9 mouse cellular contexts compared by ENCODE assay signal in genomic region chr15:82361459-82362018, GRCm38 (mm10). TPM values are rescaled to one million over a fixed set of nuclear protein-coding genes. Genes with fewer than 3 reads are reported as not detected.
DNase-seq lines count a peak whose midpoint lies in the region; ATAC-seq and TF ChIP-seq lines count a peak whose summit lies in the region.
"Had no signal": no experiment of that assay in that cellular context is flagged by ENCODE, and none has a peak within 500 bp of the region (broad histone marks: within the 10 kb centered on the region; RNA-seq: fewer than 3 reads in every experiment).

No protein-coding gene starts in this region.

- no peaks in the 10 kb centered on the region for H3K27me3 ChIP-seq in heart, adult 2 months (ENCODE audit: control insufficient read depth, insufficient read depth, low read length)
- H3K27me3 ChIP-seq in ES-Bruce4 (ENCODE audit: control insufficient read depth, insufficient read depth, low read length, poor library complexity, severe bottlenecking), result no peaks in the 10 kb centered on the region
- H3K27me3 ChIP-seq: limb, embryonic 15.5 days had no signal

- H3K4me3 ChIP-seq in heart, adult 2 months, result no peak overlapping the region
- no peak overlapping the region for H3K4me3 ChIP-seq in ES-Bruce4 (ENCODE audit: low read depth, low read length)
- H3K4me3 ChIP-seq: limb, embryonic 15.5 days had no signal

- H3K79me2 ChIP-seq in heart, adult 2 months (replicated peaks; ENCODE audit: control insufficient read depth, insufficient read depth, low read length), result no peaks in the 10 kb centered on the region

- H3K9me3 ChIP-seq in ES-Bruce4 (replicated peaks; ENCODE audit: control insufficient read depth, insufficient read depth, low read length, poor library complexity, severe bottlenecking), result no peaks in the 10 kb centered on the region
- H3K9me3 ChIP-seq: limb, embryonic 15.5 days had no signal

- no peak overlapping the region; the same call in none of the 2 replicates for H3K27ac ChIP-seq in heart, adult 2 months
- H3K27ac ChIP-seq in ES-Bruce4 (ENCODE audit: insufficient read depth, low read length), result no peak overlapping the region
- H3K27ac ChIP-seq: limb, embryonic 15.5 days had no signal

- no peak for TF ChIP-seq POLR2A in heart, adult 2 months (IDR thresholded peaks at IDR 0.05; ENCODE audit: insufficient read depth, low read depth, low read length)
- no peak for TF ChIP-seq POLR2A in ES-Bruce4 (IDR thresholded peaks at IDR 0.05; ENCODE audit: insufficient read depth, low read length)

- DNase-seq in heart, adult 2 months, result peak in 1 of 2 experiments; percentile 23
- DNase-seq in heart, adult 18-20 months, result no peak
- DNase-seq in kidney, postnatal 4 days, result peak; percentile 7 to 66
- no peak for DNase-seq in right cerebral cortex, adult 18-20 months
- DNase-seq in layer of hippocampus, postnatal 25 days (ENCODE audit: extremely low spot score in 1 of 2, low spot score in 1 of 2), result no peak
- no peak for DNase-seq in yolk sac, embryonic 10.5 days (ENCODE audit: low spot score)

- H3K36me3 ChIP-seq in heart, adult 2 months (ENCODE audit: control insufficient read depth, insufficient read depth, low read length), result no peaks in the 10 kb centered on the region
- H3K36me3 ChIP-seq in ES-Bruce4 (ENCODE audit: control insufficient read depth, insufficient read depth, low read length, poor library complexity, severe bottlenecking), result no peaks in the 10 kb centered on the region
- H3K36me3 ChIP-seq: limb, embryonic 15.5 days had no signal

- peak; percentile 57; the same call in 1 of the 2 replicates for ATAC-seq in erythroid progenitor cell, adult 5-6 weeks (replicated peaks; ENCODE audit: low FRiP score, poor library complexity, severe bottlenecking)

- TF ChIP-seq CTCF in heart, adult 2 months (IDR thresholded peaks at IDR 0.05), result peak; percentile 49
- peak; percentile 21 for TF ChIP-seq CTCF in ES-Bruce4 (IDR thresholded peaks at IDR 0.05; ENCODE audit: low read depth, low read length)

- 45% methylated on average over 11 of the region's 11 CpGs for WGBS in heart, adult 2 months

- intact Hi-C loops in heart, adult 2 months (cut with DNase I), result no loop called here

- no peak overlapping the region for H3K9ac ChIP-seq in heart, adult 2 months (ENCODE audit: low read depth, low read length)
- H3K9ac ChIP-seq in ES-Bruce4 (ENCODE audit: low read depth, poor library complexity, severe bottlenecking), result no peak overlapping the region
- H3K9ac ChIP-seq: limb, embryonic 15.5 days had no signal

- H3K4me1 ChIP-seq in heart, adult 2 months (ENCODE audit: control insufficient read depth, insufficient read depth, low read length), result peaks cover 11% of the 10 kb centered on the region
- H3K4me1 ChIP-seq in ES-Bruce4 (ENCODE audit: control insufficient read depth, insufficient read depth, low read length), result no peaks in the 10 kb centered on the region

- TF ChIP-seq EP300 in heart, adult 2 months (IDR thresholded peaks at IDR 0.05; ENCODE audit: insufficient read depth, low read depth, low read length), result no peak
- TF ChIP-seq EP300 in ES-Bruce4 (IDR thresholded peaks at IDR 0.05; ENCODE audit: insufficient read depth, low read depth, low read length), result no peak

RNA-seq across cellular contexts. Expression of gene Ndufa6, which starts 7.4 kb away (rescaled TPM):
- total RNA-seq in heart, adult 2 months (2021), result 100 to 1,000 TPM; 659 to 775 TPM
- 609 and 726 TPM in 2 replicates for polyA plus RNA-seq in heart, adult 2 months (2012; rRNA removed)
- total RNA-seq in heart, adult 18-20 months (2021), result 100 to 1,000 TPM; 750 to 751 TPM
- 212 and 236 TPM in 2 replicates for polyA plus RNA-seq in ES-Bruce4 (2011; ENCODE audit: insufficient read depth, insufficient read length, low read depth, missing spikeins)
- 91.4 and 203 TPM in 2 replicates for total RNA-seq in erythroid progenitor cell, adult 5-6 weeks (2015; ENCODE audit: low replicate concordance)
- total RNA-seq in erythroid progenitor cell, adult 5-6 weeks (2017; ENCODE audit: low replicate concordance), result 31.5 and 64.6 TPM in 2 replicates
- total RNA-seq in layer of hippocampus, postnatal 25 days (2021), result 100 to 1,000 TPM; 202 to 220 TPM

RNA-seq across cellular contexts. Expression of gene Cyp2d22, which starts 18.5 kb away (rescaled TPM):
- total RNA-seq in heart, adult 2 months (2021), result 10 to 100 TPM; 25.5 to 27.0 TPM
- 44.0 and 48.4 TPM in 2 replicates for polyA plus RNA-seq in heart, adult 2 months (2012; rRNA removed)
- 10 to 100 TPM; 25.8 to 30.1 TPM for total RNA-seq in heart, adult 18-20 months (2021)
- 1.1 and 1.9 TPM in 2 replicates for polyA plus RNA-seq in ES-Bruce4 (2011; ENCODE audit: insufficient read depth, insufficient read length, low read depth, missing spikeins)
- not detected in 2 replicates for total RNA-seq in erythroid progenitor cell, adult 5-6 weeks (2015; ENCODE audit: low replicate concordance)
- total RNA-seq in erythroid progenitor cell, adult 5-6 weeks (2017; ENCODE audit: low replicate concordance), result not detected in 2 replicates
- total RNA-seq in layer of hippocampus, postnatal 25 days (2021), result 10 to 100 TPM; 40.3 to 41.1 TPM

RNA-seq across cellular contexts. Expression of gene Smdt1, which starts 22.8 kb away (rescaled TPM):
- total RNA-seq in heart, adult 2 months (2021), result 100 to 1,000 TPM; 183 to 202 TPM
- polyA plus RNA-seq in heart, adult 2 months (2012; rRNA removed), result 231 and 248 TPM in 2 replicates
- total RNA-seq in heart, adult 18-20 months (2021), result 100 to 1,000 TPM; 185 to 222 TPM
- 84.8 and 86.7 TPM in 2 replicates for polyA plus RNA-seq in ES-Bruce4 (2011; ENCODE audit: insufficient read depth, insufficient read length, low read depth, missing spikeins)
- 137 and 202 TPM in 2 replicates for total RNA-seq in erythroid progenitor cell, adult 5-6 weeks (2015; ENCODE audit: low replicate concordance)
- 52.8 and 71.0 TPM in 2 replicates for total RNA-seq in erythroid progenitor cell, adult 5-6 weeks (2017; ENCODE audit: low replicate concordance)
- 100 to 1,000 TPM; 139 to 150 TPM for total RNA-seq in layer of hippocampus, postnatal 25 days (2021)

RNA-seq across cellular contexts. Expression of gene Pheta2, which starts 22.8 kb away (rescaled TPM):
- 1 to 10 TPM in 1 of 2 experiments, under 1 TPM in 1; 0.70 to 1.2 TPM for total RNA-seq in heart, adult 2 months (2021)
- polyA plus RNA-seq in heart, adult 2 months (2012; rRNA removed), result 0.76 and 1.3 TPM in 2 replicates
- under 1 TPM; 0.72 to 0.75 TPM for total RNA-seq in heart, adult 18-20 months (2021)
- 1.8 and 2.7 TPM in 2 replicates for polyA plus RNA-seq in ES-Bruce4 (2011; ENCODE audit: insufficient read depth, insufficient read length, low read depth, missing spikeins)
- 88.4 and 89.0 TPM in 2 replicates for total RNA-seq in erythroid progenitor cell, adult 5-6 weeks (2015; ENCODE audit: low replicate concordance)
- 85.0 and 97.9 TPM in 2 replicates for total RNA-seq in erythroid progenitor cell, adult 5-6 weeks (2017; ENCODE audit: low replicate concordance)
- total RNA-seq in layer of hippocampus, postnatal 25 days (2021), result under 1 TPM; 0.66 to 0.92 TPM

RNA-seq across cellular contexts. Expression of gene Naga, which starts 22.8 kb away (rescaled TPM):
- total RNA-seq in heart, adult 2 months (2021), result 10 to 100 TPM; 22.6 to 27.0 TPM
- 48.3 and 54.3 TPM in 2 replicates for polyA plus RNA-seq in heart, adult 2 months (2012; rRNA removed)
- total RNA-seq in heart, adult 18-20 months (2021), result 10 to 100 TPM; 25.4 to 32.2 TPM
- polyA plus RNA-seq in ES-Bruce4 (2011; ENCODE audit: insufficient read depth, insufficient read length, low read depth, missing spikeins), result 29.5 and 30.0 TPM in 2 replicates
- total RNA-seq in erythroid progenitor cell, adult 5-6 weeks (2015; ENCODE audit: low replicate concordance), result 119 and 154 TPM in 2 replicates
- total RNA-seq in erythroid progenitor cell, adult 5-6 weeks (2017; ENCODE audit: low replicate concordance), result 62.6 and 69.7 TPM in 2 replicates
- 10 to 100 TPM; 33.1 to 36.7 TPM for total RNA-seq in layer of hippocampus, postnatal 25 days (2021)

Comparison
In these comparisons a context has a peak if more than half of its experiments do, and no peak if none do; other contexts are left out.
1. DNase-seq: peak in kidney, postnatal 4 days (2 of 2); none in heart, adult 18-20 months (0 of 2), right cerebral cortex, adult 18-20 months (single experiment), layer of hippocampus, postnatal 25 days (0 of 2) and yolk sac, embryonic 10.5 days (single experiment).
2. RNA of gene Cyp2d22, which starts 18.5 kb away (total RNA-seq): 40.3 to 41.1 TPM in layer of hippocampus, postnatal 25 days, 25.8 to 30.1 TPM in heart, adult 18-20 months and 25.5 to 27.0 TPM in heart, adult 2 months; not detected in erythroid progenitor cell, adult 5-6 weeks; every median in the first group is over 10 times any median in the second.